Mouse (Mus musculus) cerebellum, adult 8-10 months (tissue): ENCODE measurements around the gene Prkab1.
A peak's percentile ranks its signal among the peaks of the same experiment; 100 is the strongest.

ENCODE experiments used
- DNase-seq: peaks from one replicate; pipeline ENCODE4 v3.0.0; 2022

Prkab1 gene

GRCm38 (mm10) chr5:116024327-116024739, at the start of gene Prkab1:
Gene Prkab1, minus strand, starts transcription at chr5:116024508.
- DNase-seq = peak; percentile 86

GRCm38 (mm10) chr5:116069618-116070017, 45.3 kb upstream of the Prkab1 start:
- DNase-seq = no peak

GRCm38 (mm10) chr5:116052826-116053225, 28.5 kb upstream of the Prkab1 start:
- no peak for DNase-seq

- DNase-seq = no peak
These were observed 27.9 kb upstream of the Prkab1 start for GRCm38 (mm10) chr5:116052171-116052570.

GRCm38 (mm10) chr5:116049821-116050220, 25.5 kb upstream of the Prkab1 start:
- no peak for DNase-seq

- DNase-seq = no peak
These were observed 24.0 kb upstream of the Prkab1 start for GRCm38 (mm10) chr5:116048321-116048720.

GRCm38 (mm10) chr5:116046246-116046645, 21.9 kb upstream of the Prkab1 start:
- no peak for DNase-seq

GRCm38 (mm10) chr5:116045581-116045980, 21.3 kb upstream of the Prkab1 start:
- DNase-seq = no peak

GRCm38 (mm10) chr5:116042241-116042640, 17.9 kb upstream of the Prkab1 start:
- DNase-seq = no peak

- DNase-seq = no peak
These were observed 15.4 kb upstream of the Prkab1 start for GRCm38 (mm10) chr5:116039706-116040105.

- no peak for DNase-seq
These were observed 13.4 kb upstream of the Prkab1 start for GRCm38 (mm10) chr5:116037731-116038130.

GRCm38 (mm10) chr5:116036465-116036864, 12.2 kb upstream of the Prkab1 start:
- DNase-seq = no peak

GRCm38 (mm10) chr5:116031190-116031577, 6.9 kb upstream of the Prkab1 start:
- peak; percentile 28 for DNase-seq

GRCm38 (mm10) chr5:116030566-116031189, 6.4 kb upstream of the Prkab1 start:
- no peak for DNase-seq

- DNase-seq = no peak
These were observed 4.8 kb upstream of the Prkab1 start for GRCm38 (mm10) chr5:116029071-116029470.

- no peak for DNase-seq
These were observed 2.3 kb upstream of the Prkab1 start for GRCm38 (mm10) chr5:116026561-116026960.

GRCm38 (mm10) chr5:116026107-116026506, 1.8 kb upstream of the Prkab1 start:
- no peak for DNase-seq

- no peak for DNase-seq
These were observed 455 bp downstream of the Prkab1 start for GRCm38 (mm10) chr5:116023821-116024284.

GRCm38 (mm10) chr5:116023251-116023661, 1.1 kb downstream of the Prkab1 start:
- no peak for DNase-seq

GRCm38 (mm10) chr5:116022658-116023200, 1.6 kb downstream of the Prkab1 start:
- DNase-seq = no peak

- no peak for DNase-seq
These were observed 2.2 kb downstream of the Prkab1 start for GRCm38 (mm10) chr5:116022131-116022530.

GRCm38 (mm10) chr5:116021552-116021951, 2.8 kb downstream of the Prkab1 start:
- DNase-seq = no peak

GRCm38 (mm10) chr5:116019371-116019770, 4.9 kb downstream of the Prkab1 start:
- no peak for DNase-seq

- DNase-seq = no peak
These were observed 5.5 kb downstream of the Prkab1 start for GRCm38 (mm10) chr5:116018784-116019183.

- no peak for DNase-seq
These were observed 6.1 kb downstream of the Prkab1 start for GRCm38 (mm10) chr5:116018196-116018595.
